Mouse (Mus musculus) kidney, embryonic 14.5 days (tissue): Measurements from ENCODE around the gene Nek5. TPM values are rescaled to one million over a fixed set of nuclear protein-coding genes. Genes with fewer than 3 reads are reported as not detected.

Experiments used
- ATAC-seq: fragments of 200-750 bp; cut with Nextera tagmentation; 2 replicates; pipeline ENCODE4 v1.8.0; 2017; ENCODE audit warnings: moderate number of reproducible peaks, mild to moderate bottlenecking, moderate TSS enrichment, moderate library complexity; ENCODE audit not compliant: low FRiP score, low TSS enrichment
- H3K27ac ChIP-seq: fragments of 300-500 bp; sonication (generic); 2 replicates; pipeline ENCODE4 v1.5.1; 2014; ENCODE audit warnings: low read depth, mild to moderate bottlenecking, low read length, moderate library complexity, mixed read lengths
- H3K27me3 ChIP-seq: fragments of 300-500 bp; sonication (generic); 2 replicates; pipeline ENCODE4 v1.6.1; 2014; ENCODE audit warnings: mild to moderate bottlenecking, low read length; ENCODE audit not compliant: control insufficient read depth, insufficient read depth
- H3K36me3 ChIP-seq: fragments of 300-500 bp; sonication (generic); 2 replicates; pipeline ENCODE4 v1.6.1; 2014; ENCODE audit warnings: low read length, mixed read lengths; ENCODE audit not compliant: control insufficient read depth, insufficient read depth
- H3K4me1 ChIP-seq: fragments of 300-500 bp; sonication (generic); 2 replicates; pipeline ENCODE4 v1.6.1; 2014; ENCODE audit warnings: low read length, mixed read lengths; ENCODE audit not compliant: control insufficient read depth, insufficient read depth
- H3K4me2 ChIP-seq: fragments of 300-500 bp; sonication (generic); replicated peaks from 2 replicates; pipeline ENCODE4 v1.6.1; 2014; ENCODE audit warnings: low read depth, mild to moderate bottlenecking, low read length
- H3K4me3 ChIP-seq: fragments of 300-500 bp; sonication (generic); 2 replicates; pipeline ENCODE4 v1.5.1; 2014; ENCODE audit warnings: mild to moderate bottlenecking, low read length
- H3K9ac ChIP-seq: fragments of 300-500 bp; sonication (generic); 2 replicates; pipeline ENCODE4 v1.6.1; 2014; ENCODE audit warnings: low read depth, mild to moderate bottlenecking, low read length, moderate library complexity
- H3K9me3 ChIP-seq: fragments of 300-500 bp; sonication (generic); 2 replicates; pipeline ENCODE4 v1.6.1; 2016; ENCODE audit warnings: low read length; ENCODE audit not compliant: control insufficient read depth
- WGBS: fragments of 180-500 bp; shearing (Covaris S2); extraction: QIAGEN DNeasy Blood & Tissue Kit; methylation state at CpG from one replicate; pipeline ENCODE4 v1.1.7; 2014; 5-methylcytosine and 5-hydroxymethylcytosine counted together
- polyA plus RNA-seq: library from polyadenylated mRNA; unstranded; fragments of >200 nt; fragmentation: Nextera tagmentation; extraction: Ambion mirVana; gene quantifications from 2 replicates; pipeline ENCODE4 v1.2.1, GENCODE M21; 2014

Gene Nek5
- polyA plus RNA-seq, 1 experiment from 2014 or later, result not detected

- H3K27me3 ChIP-seq, result peaks cover 16% of the 10 kb centered on the region
- H3K9ac ChIP-seq, result no peak overlapping the region
- H3K9me3 ChIP-seq, result no peaks in the 10 kb centered on the region
- no peaks in the 10 kb centered on the region for H3K4me1 ChIP-seq
- ATAC-seq, result no peak
- no peak overlapping the region for H3K4me3 ChIP-seq
- peaks cover 7% of the 10 kb centered on the region; the same call in 1 of the 2 replicates for H3K36me3 ChIP-seq
- H3K4me2 ChIP-seq, result no peak overlapping the region
- no peak overlapping the region for H3K27ac ChIP-seq
- whole genome bisulfite sequencing, result 80% methylated on average over 9 of the region's 9 CpGs
These were observed 66.5 kb downstream of the Nek5 start for GRCm38 (mm10) chr8:22058368-22058767.

GRCm38 (mm10) chr8:22056850-22057249, 68.0 kb downstream of the Nek5 start:
- Histone ChIP-seq H3K9me3 (no peaks in the 10 kb centered on the region), H3K4me1 (no peaks in the 10 kb centered on the region), H3K27me3 (peaks cover 16% of the 10 kb centered on the region), H3K4me2 (no peak overlapping the region), H3K9ac (no peak overlapping the region), H3K27ac (no peak overlapping the region), H3K4me3 (no peak overlapping the region), H3K36me3 (no peaks in the 10 kb centered on the region)
- WGBS, result 71% methylated on average over 3 of the region's 3 CpGs
- no peak for ATAC-seq

DNA sequence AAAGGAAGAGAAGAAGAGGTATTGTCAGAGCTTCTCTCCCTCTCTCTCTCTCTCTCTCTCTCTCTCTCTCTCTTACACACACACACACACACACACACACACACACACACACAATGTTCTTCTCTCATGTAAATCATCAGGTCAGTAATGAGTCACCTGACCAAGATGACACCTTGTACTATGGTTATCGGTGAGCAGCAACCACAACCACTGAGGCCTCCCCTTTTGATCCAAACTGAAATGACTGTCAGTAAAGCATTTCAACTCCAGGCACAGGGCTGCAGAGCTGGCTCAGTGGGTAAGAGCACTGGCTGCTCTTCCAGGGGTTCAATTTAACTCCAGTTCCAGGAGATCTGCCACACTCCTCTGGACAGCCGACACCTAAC, 69.4 kb downstream of the Nek5 start:
- no peaks in the 10 kb centered on the region for H3K9me3 ChIP-seq
- no peak overlapping the region for H3K27ac ChIP-seq
- H3K36me3 ChIP-seq, result no peaks in the 10 kb centered on the region
- WGBS, result 96% methylated on average over 2 of the region's 2 CpGs
- no peak overlapping the region for H3K4me2 ChIP-seq
- H3K4me3 ChIP-seq, result no peak overlapping the region
- ATAC-seq, result no peak
- H3K27me3 ChIP-seq, result peaks cover 16% of the 10 kb centered on the region
- no peaks in the 10 kb centered on the region for H3K4me1 ChIP-seq
- H3K9ac ChIP-seq, result no peak overlapping the region

- peaks cover 16% of the 10 kb centered on the region for H3K27me3 ChIP-seq
- ATAC-seq, result no peak
- WGBS, result 83% methylated on average over 12 of the region's 12 CpGs
- no peaks in the 10 kb centered on the region for H3K9me3 ChIP-seq
- no peak overlapping the region for H3K4me3 ChIP-seq
- no peaks in the 10 kb centered on the region for H3K36me3 ChIP-seq
- no peak overlapping the region for H3K4me2 ChIP-seq
- no peaks in the 10 kb centered on the region for H3K4me1 ChIP-seq
- H3K27ac ChIP-seq, result no peak overlapping the region
- H3K9ac ChIP-seq, result no peak overlapping the region
These were observed 70.0 kb downstream of the Nek5 start for GRCm38 (mm10) chr8:22054674-22055491.

DNA sequence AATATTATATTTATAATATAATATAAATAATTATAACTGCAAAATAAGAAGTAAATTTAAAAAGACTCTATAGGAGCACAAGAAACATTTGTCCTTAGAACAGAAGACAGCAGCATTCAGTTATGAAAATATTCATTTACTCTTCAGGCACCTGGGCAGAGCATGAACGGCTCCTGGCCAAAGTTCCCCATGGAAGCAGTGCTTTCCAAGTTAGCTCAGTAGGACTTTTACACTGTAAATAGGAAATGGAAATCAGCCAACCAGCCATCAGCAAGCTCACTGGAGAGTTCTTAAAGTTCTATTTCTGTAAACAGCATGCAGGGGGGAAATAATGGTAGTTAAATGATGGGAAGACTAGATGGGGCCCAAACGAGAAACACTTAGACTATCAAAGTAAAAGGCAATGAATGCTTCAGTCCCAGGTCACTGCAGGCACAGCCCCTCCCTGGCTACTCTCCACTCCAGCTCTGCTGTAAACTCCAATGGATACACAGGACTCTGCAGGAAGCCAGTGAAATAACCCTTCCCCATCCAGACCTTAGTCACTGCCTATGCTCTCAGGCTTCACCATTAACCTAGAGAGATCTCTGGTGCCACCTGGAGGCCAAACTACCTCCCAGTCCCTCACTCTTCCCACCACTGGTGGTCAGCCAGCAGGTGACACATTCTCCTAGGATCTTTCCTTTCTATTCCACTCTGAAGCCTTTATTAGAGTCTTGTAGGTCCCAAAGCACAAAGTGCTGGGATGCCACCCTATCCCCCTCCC, 77.0 kb downstream of the Nek5 start:
- H3K4me3 ChIP-seq, result no peak overlapping the region
- no peaks in the 10 kb centered on the region for H3K4me1 ChIP-seq
- ATAC-seq, result peak; percentile 78
- H3K27me3 ChIP-seq, result no peaks in the 10 kb centered on the region
- no peak overlapping the region for H3K9ac ChIP-seq
- no peak overlapping the region for H3K27ac ChIP-seq
- H3K36me3 ChIP-seq, result no peaks in the 10 kb centered on the region
- no peaks in the 10 kb centered on the region for H3K9me3 ChIP-seq
- H3K4me2 ChIP-seq, result no peak overlapping the region
- WGBS, result 54% methylated on average over 2 of the region's 2 CpGs

DNA sequence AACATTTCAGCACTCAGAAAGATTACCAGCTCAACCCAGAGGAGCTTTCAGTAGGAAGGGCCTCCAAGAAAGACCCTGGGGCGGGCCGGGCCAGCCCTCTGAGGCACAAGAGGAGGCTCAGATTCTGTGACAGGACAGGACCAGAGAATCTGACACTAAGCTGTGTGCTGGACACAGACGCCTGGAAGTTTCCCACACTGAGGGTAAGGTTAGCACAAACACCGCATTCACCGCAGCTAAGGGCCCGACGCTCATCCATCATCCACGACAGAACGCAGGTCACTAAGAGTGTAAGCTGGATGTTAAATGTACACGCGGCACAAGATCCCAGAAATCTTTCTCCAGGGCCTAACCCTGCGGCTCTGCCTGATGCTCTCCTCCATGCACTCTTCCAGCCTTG, 81.1 kb downstream of the Nek5 start:
- Histone ChIP-seq H3K9me3 (no peaks in the 10 kb centered on the region), H3K4me3 (no peak overlapping the region), H3K9ac (no peak overlapping the region), H3K27ac (no peak overlapping the region), H3K4me1 (no peaks in the 10 kb centered on the region), H3K4me2 (no peak overlapping the region), H3K27me3 (no peaks in the 10 kb centered on the region), H3K36me3 (no peaks in the 10 kb centered on the region)
- ATAC-seq, result no peak
- WGBS, result 30% methylated on average over 12 of the region's 12 CpGs

- H3K36me3 ChIP-seq, result no peaks in the 10 kb centered on the region
- H3K9ac ChIP-seq, result no peak overlapping the region
- H3K9me3 ChIP-seq, result no peaks in the 10 kb centered on the region
- H3K4me2 ChIP-seq, result no peak overlapping the region
- no peaks in the 10 kb centered on the region for H3K27me3 ChIP-seq
- no peak overlapping the region for H3K27ac ChIP-seq
- H3K4me1 ChIP-seq, result no peaks in the 10 kb centered on the region
- H3K4me3 ChIP-seq, result no peak overlapping the region
- no peak for ATAC-seq
- WGBS, result 82% methylated on average over 3 of the region's 3 CpGs
These were observed 82.3 kb downstream of the Nek5 start for GRCm38 (mm10) chr8:22042515-22042914.

DNA sequence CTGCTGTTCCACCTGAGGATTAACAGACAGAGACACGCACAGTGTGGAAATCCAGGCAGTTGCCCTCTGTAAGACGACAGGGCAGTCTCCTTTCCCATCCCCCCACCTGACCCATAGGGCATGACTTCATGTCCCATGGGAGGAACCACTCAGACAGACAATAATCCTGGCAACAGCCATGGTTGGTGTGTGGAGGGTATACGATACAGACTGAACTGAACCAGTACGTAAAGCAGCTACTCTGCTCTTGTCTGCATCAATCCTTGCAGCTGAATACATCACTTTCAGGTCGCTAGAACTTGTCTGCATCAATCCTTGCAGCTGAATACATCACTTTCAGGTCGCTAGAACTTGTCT, 84.7 kb downstream of the Nek5 start:
- Histone ChIP-seq H3K9ac (no peak overlapping the region), H3K27ac (no peak overlapping the region), H3K4me2 (no peak overlapping the region), H3K4me3 (no peak overlapping the region), H3K4me1 (no peaks in the 10 kb centered on the region), H3K36me3 (no peaks in the 10 kb centered on the region), H3K27me3 (no peaks in the 10 kb centered on the region), H3K9me3 (no peaks in the 10 kb centered on the region)
- ATAC-seq, result no peak
- 50% methylated on average over 6 of the region's 6 CpGs for WGBS

DNA sequence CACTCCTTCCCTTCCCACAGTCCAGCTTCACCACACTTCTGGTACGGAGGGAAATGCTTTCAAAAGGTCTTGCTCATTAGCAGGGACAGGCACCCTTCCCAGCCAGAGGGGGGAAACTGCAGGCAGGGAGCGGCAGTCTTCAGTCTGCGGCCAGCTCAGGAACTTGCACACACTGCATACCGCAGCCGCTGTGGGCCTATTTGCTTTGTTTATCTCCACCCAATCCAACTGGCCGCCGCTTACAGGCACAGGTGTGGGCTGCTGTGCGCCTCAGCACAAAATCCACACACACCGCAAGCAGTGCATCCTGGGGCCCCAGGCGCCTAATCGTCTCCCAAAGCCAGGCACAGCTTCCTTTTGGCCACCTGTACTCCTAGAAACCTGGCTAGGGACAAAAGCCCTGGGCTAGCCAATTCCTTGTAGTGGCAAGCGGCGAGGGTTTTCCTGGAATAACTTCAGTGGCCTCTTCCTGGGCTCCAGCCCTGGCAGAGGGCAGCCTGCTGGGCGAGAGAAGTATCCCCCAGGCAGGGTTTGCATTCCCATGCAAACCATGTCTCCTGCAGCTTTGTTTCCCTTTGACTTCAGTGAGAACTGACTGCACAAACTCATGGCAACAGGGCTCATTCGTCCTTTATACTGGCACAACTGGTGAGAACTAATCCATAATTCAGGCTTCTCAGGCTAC, 85.2 kb downstream of the Nek5 start:
- Histone ChIP-seq H3K9me3 (no peaks in the 10 kb centered on the region), H3K4me2 (no peak overlapping the region), H3K27ac (no peak overlapping the region), H3K9ac (no peak overlapping the region), H3K4me1 (no peaks in the 10 kb centered on the region), H3K4me3 (no peak overlapping the region), H3K36me3 (no peaks in the 10 kb centered on the region), H3K27me3 (no peaks in the 10 kb centered on the region)
- ATAC-seq, result no peak
- WGBS, result 20% methylated on average over 15 of the region's 15 CpGs
